Mouse (Mus musculus) forelimb bud, embryonic 11.5 days (tissue): ENCODE measurements at regions not wholly inside any gene's neighbourhood (a gene's known extent, or its start where the extent isn't known, plus 50 kb on each side); places are given as distances from the start of the nearest gene placed in this dataset.

Experiments used
- DNase-seq: peaks from one replicate; pipeline ENCODE4 v3.0.0-alpha.2; 2012; ENCODE audit warnings: low read depth, low spot score

DNA sequence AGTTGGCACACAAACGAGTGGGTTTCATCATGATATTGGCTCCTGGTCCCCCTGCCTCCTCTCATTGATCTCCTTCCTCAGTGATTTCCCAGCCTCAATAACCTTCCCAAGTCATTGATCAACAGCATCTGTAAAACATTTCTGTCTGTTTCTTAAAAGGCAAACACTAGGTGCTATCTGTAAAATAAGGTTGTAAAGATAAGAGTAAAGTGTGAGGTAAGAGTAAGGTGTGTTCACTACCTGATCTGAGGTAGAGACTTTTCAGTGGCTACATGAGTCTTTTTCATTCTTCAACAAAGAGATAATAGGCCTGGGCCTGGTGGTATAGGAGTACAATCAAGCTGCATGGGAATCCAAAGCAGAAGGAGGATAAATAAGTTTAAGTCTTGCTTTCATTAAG is 55.7 kb downstream of the Plk2 start:
- DNase-seq = no peak

DNA sequence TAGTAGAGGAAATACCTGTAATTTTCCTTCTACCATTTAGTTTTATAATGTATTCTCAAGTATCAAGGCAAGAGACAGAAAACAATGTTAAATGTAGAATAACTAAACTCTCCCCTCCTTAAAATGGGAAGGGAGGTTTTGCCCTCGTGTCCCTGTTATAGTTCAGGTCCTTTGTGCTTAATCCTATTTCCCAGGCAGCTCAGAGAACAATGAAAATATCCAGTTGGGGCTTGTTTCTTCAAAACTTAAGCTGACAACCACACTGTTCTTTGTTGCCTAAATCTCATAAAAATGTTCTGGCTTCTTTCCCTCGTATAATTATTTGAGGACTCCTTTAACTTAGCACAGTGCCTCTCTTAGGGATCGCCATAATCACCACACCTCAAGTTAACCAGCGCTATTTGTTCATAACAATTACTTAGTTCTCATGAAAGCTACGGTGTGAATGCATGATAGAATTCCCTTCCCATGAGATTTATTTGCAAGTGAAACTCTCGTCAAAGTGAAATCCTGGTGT is 57.2 kb downstream of the Plk2 start:
- no peak for DNase-seq

DNA sequence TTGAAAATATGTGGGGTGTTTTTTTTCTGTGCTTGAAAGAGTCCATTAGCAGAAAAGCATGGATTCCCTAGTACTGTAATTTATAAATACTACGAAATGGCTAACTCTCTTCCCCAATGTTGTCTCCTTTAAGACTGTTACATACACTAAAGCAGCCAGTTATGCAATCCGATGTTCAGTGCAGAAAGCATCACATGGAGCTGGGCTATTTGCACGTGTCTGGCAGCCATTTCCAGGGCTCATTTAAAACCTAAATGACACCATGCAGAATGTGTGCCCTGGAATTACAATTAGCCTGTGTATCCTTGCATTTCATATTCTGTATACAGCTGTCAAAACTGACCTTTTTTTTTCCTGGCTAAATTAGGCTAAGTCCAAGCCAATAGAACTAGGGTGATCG is 60.2 kb downstream of the Plk2 start:
- no peak for DNase-seq

DNA sequence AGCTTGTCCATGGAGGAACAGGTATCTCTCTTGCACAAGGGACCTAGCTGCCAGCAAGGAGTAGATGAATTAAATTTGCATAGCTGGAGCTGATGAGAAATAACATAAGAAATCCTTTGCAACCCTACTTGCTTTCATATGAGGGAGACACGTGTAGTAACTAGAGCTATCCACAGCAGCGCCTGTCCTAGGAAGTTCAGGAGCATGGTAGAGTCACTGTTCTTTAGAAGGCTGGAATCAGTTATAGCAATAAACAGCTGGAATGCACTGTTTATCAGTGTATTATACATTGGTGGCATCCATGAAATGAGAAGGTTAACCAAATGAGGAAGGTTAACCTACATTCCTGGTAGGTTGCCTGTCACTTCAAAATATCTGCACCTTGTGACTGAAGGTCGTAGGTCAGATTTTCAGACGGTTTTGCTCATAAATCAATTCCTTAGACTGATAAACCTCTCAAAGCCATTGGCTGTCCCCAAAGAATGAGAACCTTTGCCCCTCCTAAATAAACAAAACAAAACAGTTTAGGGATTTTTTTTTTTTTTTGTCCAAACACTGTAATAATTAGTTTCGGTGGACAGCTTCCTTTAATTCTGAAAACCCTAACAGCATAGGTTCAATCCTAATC is 60.8 kb downstream of the Plk2 start:
- DNase-seq = no peak

DNA sequence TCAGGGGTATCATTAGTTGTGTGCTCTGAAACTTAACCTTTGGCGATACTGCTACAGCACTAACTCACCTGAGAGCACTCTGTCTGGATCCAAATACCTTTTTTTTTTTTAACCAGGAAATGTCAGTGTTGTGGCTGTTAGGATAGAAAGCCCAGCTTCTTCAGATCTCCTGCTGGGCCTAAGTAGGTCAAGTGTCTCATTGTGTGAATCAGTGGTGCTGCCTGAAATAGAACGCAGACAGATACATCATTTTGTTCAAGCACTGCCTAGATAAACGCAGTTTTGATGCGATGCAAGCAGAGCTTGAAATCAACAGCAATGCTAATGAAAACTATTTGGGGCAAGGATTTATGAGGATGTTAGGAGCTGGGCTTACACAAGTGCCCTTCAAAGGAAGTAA is 63.9 kb downstream of the Plk2 start:
- DNase-seq = no peak

DNA sequence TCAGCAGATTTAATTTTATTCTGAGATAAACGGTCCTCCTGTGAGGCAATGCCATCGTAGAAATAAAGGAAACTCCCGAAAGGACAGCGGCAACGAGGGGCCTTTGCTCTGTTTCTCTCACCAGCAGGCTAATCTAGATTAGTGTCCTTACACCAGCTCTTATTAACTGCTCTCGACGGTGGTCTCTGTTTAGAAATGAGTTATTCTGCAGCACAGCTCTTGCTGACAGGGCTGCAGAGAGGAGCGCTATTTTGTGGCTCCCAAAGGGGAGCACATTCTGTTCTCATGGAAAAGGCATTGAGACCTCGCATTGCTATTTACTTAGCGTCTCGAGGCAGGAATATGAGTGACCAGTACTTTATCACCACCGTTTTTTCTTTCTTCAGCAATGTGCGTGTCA is 66.7 kb downstream of the Plk2 start:
- no peak for DNase-seq

DNA sequence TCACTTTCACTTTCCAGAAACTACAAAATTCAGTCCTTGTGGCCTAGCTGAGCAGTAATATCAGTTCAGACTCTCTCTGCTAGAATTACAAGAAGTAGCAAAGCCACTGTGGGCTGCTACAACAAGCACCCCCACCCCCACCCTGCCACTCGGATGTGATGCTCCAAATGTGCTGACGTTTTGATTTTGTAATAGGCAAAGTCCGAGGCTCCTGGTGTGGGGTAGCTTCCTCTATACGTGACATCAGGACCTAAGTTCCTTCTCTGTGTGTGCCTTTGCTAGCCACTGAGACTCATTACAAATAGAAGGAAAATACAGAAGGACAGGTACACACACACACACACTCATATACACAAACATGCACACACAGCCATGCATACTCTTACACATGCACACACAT is 76.7 kb downstream of the Plk2 start:
- DNase-seq = no peak

DNA sequence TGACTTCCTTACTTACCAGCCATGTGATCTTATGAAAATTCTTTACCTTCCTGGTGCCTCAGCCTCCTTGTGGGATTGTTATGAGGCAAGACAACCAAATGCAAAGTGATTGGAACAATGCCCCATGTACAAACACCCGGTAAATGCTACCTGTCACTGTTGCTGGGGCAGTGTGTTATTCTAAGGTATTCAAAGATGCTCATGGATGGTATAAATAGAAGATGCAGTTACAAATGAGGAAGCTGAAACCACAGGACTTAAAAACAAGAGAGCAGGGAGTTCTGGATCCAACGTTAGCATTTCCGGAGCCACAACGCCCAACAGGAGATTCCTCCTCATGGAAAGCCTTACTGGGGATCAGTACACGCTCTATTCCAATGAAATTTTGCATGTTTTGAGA is 82.9 kb downstream of the Plk2 start:
- no peak for DNase-seq

DNA sequence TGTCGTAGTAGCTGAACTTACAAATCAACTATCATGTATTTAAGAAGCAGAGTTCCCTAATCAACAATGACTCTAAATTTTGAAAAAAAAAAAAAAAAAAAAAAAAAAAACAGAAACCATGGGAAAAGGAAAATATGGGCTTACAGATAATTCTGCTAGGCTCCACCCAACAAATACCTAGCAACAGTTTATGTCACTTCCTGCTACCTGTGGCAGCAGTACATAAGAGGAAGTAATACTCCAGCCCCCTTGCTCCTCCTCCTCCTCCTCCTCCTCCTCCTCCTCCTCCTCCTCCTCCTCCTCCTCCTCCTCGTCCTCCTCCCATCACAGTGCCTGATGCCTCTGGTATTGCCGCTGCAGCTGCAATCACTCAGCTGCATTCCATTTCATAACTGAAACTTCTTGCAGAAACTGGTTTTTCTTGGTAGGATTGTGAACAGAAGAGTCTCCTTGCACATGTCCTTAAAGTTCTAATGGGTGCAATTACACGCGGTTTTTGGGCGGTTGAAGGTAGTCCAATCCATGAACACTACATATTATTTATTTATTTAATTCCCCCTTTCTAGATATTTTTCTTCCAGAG is 89.6 kb downstream of the Plk2 start:
- DNase-seq = no peak

DNA sequence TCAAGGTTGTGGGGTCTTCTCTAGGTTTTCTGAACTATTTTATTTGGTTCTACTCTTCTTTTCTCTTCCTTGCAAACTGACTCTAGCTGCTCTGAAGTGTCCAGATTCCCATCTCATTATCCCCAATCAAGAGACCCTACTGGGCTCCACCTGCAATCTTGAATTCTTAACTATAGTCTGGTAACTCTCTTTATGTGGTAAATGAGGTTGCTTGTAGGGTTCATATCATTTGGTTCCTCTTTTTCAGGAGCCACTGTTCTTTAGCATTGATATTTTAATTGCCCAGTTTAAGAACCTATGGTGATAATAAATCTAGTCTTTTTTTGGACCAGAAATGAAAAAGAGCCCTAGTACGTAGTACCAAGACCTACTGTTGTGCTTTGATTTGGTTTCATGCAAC is 90.7 kb downstream of the Plk2 start:
- no peak for DNase-seq

DNA sequence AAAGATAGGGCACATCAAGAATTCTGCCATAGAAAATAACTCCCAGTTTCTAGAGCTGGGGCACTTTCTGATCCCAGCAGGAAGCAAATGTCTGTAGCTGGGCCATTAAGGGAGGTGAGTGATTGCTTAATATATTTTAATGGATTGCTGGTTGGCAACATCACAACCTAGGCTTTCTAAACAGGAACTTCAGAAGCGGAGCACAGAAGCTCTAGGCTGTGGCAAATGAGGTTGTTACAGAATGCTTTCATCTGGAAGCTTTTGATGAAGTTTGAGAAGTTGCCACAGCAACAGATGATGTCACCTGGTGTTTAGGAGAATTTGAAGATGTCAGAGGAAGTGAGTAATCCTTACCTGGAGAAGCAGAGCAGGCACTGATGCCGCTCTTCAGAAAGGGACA is 95.3 kb downstream of the Plk2 start:
- DNase-seq = peak; percentile 74

DNA sequence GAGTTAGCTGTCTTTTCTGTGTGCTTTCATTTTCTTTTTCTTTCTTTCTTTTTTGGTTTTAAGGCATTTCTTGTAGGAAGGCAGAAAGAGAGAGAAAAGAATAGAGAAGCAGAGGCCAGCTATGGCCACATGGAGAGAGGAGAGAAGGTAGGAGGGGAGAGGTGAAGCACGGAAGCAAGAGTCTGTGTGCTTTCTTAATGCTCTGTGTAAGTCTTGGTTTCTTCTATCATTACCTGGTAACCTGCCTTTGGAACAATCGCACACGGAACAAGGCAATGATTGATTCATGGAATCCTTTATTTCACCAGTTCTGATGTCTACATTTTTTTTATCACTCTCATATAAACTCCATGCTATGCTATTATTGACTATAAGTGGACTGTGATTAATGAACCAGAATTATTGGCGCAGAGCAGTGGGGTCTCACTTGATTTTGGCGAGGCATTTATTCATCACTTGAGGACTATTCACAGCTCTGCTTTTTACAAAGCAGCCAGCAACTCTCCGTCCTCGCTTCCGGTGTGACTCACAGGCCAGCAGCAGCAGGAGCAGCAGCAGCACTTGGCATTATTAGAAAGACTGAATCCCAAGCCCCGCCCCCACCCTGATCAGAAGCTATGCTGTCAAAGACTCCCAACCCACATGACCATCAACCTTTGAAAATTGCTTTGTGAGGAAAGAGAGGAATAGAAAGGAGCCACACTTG is 97.6 kb downstream of the Plk2 start:
- DNase-seq = no peak

DNA sequence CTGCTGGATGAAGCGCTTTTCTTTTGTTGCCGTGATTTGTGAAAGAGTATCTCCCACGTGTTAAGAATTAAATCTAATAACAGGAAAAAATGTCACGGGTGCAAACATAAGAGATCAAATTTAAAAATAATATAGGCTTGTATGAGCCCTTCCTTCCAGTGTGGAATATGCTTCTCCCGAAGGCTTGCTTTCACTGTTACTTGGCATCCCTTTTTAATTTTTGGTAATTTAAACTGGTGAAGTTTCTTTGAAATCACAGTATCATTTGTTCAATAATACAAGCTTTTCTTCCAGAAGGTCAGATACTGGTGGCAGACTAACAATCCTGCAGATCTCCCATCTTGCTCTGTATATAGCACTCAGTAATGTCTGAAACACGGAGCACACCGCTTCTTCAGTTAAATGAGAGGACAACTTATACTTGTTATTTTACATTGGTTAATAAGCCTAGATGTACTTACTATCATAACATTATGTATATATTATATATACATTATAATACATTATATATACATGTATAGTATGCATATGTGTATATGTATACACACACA is 98.2 kb downstream of the Plk2 start:
- no peak for DNase-seq

DNA sequence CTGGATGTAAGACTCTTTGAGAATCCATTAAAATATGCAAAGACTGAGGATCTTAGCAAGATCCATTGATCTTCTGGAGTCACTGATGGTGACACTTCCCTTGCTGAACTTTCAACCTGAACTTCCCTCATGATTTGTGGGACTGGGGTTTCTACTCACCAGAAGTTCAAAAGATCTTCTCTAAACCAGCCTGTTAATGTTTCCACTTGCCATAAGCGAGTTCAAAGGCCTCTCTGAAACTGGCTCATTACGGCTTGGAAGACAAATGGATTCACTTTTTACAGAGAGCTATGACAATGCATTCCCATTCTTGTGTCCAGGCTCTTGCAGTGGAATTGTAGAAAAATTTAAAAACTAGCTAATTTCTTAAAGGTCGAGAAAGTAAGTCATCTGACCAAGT is 102.6 kb downstream of the Plk2 start:
- DNase-seq = no peak

DNA sequence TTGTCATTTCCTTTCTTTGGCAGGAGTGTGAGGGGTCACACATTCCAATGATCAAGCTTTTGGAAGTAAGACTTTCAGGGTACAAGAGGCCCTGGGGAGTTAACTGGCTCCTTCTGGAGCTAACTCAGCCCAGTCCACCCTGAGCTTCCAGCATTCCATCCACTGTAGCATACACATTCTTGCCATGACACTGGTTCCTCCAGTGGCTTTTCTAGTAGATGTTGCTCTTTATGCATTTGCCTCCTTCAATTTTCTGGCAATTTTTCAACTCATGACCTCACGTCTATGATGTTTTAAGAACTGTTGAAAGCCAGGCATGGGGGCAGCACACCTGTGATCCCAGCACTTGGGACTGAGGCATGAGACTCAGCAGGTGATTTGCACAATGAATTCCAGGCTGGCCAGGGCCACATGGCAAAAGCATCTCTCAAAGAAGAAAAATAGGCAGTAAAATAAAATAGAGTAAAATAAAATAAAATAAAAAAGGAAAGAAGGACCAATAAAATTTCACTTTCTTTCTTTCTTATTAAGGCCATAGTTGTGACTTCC is 113.0 kb downstream of the Plk2 start:
- DNase-seq = peak; percentile 30

DNA sequence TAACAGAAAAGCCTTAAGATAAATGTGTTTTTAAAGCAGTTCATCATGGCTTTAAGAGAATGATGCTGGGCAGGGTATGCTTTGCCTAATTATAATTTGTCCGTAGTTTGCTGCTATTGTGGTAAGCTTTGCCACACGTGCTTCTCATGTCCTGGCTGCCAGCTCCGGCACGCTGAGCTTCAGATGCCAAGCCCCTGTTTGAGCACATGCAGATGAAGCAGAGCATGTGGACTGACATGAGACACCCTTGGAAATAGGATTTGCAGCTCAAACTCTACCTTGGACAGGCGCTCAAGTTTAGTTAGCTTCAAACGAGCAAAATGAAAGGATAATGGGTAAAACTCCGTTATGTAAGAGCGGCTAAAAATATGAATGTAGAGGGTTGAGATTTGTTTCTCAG is 123.1 kb downstream of the Plk2 start:
- no peak for DNase-seq

DNA sequence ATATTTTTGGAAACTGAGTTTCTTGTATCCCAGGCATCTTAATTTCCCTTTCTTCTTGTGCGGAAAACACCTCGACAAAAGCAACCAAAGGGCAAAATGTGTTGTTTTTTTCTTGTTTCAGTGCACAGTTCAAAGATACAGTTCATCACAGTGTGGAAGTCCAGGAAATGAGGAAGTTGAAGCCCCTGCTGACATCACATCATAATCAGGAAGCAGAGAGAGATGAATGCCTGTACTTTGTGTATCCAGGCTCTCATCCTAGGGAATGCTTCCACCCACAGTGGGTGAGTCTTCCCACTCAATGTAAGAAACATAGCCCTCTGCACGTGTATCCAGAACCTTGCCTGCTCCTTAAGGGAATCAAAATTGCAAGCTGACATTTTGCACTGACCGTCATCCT is 128.1 kb downstream of the Plk2 start:
- no peak for DNase-seq

DNA sequence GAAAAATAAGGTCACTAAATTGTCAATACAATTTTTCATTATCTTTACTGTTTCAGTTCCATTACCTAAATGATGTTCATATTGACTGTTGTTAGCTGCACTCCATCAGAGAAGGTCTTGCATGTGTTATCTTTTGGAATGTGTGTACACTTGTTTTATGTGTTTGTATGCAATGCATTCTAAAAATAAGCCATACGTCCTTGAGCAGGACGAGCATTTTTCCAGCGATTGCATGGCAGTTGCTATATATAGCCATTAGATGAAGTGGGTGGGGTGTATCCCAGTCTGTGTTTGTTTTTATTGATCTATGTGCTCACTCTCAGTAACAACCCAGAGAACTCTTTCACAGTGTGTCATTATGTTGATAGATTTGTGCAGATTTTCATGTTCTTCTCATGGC is 132.8 kb downstream of the Plk2 start:
- no peak for DNase-seq

DNA sequence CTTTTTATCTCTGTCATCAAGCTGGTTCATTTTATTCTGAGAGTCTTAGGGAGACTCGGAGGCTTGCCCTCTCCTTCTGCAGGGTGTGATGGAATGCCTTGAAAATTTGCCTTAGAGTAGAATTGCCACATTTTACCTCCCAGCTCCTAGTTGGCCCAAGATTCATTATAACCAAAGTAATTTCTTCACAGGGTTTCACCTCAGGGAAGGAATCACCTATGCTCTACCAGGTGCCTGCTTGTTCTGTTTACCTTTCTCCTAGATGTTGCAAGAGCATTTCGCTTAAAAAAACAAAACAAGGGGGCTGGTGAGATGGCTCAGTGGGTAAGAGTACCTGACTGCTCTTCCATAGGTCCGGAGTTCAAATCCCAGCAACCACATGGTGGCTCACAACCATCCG is 134.8 kb downstream of the Plk2 start:
- DNase-seq = no peak

DNA sequence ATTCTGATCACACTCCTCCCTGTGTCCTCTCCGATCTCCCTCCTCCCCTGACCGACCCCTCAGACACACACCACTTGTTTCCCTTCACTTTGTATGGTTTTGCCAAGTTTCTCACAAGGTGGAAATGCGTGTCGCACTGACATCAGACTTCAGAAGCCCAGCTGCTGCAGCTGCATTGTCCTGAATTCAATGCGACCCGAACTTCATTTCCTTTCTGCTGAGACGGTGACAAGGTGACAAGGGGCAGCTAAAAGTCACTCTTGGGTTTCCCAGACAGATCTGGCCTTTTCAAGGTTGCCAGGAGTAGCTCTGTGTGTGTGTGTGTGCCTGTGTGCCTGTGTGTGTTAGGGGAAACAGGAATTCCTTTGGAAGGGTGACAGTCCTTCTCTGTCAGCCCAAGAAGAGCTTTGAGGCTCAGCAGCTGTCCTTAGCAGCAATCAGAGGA is 139.5 kb downstream of the Plk2 start:
- no peak for DNase-seq

DNA sequence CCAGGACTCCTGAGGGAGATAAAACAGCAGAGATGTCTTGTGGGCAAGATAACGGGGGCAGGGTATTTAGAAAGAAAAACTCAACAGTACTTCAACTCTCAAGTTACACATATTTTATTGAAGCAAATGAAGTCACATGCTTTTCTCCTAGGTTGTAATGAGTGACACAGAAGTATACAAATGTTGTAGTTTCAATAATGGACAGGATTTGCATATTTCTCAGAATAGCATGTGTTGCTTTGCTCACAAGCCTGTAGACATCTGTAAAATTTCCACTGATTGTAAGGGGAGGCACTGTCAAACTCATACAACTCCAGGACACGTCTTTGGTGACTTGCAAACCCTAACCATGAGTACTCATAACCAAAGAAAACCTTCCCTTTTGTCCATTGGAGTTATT is 140.9 kb downstream of the Plk2 start:
- DNase-seq = no peak

DNA sequence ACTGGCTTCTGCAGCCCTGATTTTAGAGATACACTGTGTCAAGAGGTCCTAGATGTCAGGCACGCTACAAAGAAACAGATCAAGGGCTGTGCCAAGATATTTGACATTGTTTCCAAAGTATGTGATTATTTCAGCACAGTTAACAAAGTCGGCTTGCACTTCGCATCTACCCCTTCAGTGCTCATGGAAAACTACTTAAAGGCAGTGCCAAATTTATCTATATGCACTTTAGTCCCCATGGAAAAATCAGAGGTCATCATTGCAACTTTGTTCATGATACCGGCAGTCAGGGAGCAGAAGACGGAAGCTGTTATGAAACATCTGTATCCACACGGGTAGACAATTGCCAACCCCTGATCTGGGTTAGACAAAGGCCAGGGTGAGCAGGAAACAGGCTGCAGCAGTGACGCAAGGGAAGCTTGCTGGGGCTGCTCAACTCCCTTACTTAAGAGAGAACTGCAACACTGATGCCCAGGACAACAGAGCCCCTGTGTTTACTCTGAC is 143.2 kb downstream of the Plk2 start:
- DNase-seq = no peak
